Mouse (Mus musculus): Measurements from ENCODE around the gene Dnajc13.

The Dnajc13 gene

GRCm38 (mm10) chr9:104188704-104189103 lies 74.0 kb downstream of the Dnajc13 start:
- no peak for DNase-seq (ENCODE audit: low read depth in 1 of 2, low spot score in 2 of 2)

GRCm38 (mm10) chr9:104187028-104187427 lies 75.7 kb downstream of the Dnajc13 start:
- DNase-seq (ENCODE audit: low read depth in 1 of 2, low spot score in 2 of 2): no peak

DNA sequence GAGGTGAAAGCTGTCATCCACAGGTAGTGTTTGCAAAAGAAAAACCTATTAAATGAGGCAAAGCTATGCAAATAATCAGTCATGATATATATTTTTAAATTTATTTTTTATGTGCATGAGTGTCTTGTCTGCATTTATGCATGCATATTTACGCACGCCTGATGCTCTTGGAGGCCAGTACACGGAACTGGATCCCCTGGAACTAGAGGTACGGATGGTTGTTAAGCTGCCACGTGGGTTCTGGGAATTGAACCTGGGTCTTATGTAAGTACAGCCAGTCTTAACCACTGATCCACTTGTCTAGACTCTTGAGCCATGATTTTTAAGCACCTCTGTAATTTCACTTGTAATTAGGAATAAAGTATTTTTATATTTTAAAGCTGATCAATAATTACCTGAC lies 79.5 kb downstream of the Dnajc13 start:
- DNase-seq (ENCODE audit: low read depth in 1 of 2, low spot score in 2 of 2): no peak

DNA sequence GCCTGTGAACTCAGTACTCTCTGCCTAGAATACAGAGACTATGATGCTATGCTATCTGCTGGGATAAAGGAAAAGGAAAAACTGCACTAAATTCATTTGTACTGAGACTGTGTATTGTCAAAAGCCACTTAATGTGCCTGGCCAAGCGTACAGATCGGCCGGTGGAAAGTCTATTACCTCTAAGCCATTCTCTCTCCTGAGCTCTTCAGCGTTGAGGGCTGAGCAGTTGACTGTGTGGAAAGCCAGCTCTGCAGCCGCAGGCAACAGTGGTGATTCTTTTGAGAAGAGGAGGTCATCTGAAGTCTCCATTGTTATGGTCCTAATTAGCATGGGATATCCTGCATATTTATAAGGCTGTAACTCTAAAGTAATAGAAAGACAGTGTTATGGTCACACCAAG lies 80.4 kb downstream of the Dnajc13 start:
- DNase-seq (ENCODE audit: low read depth in 1 of 2, low spot score in 2 of 2): no peak

GRCm38 (mm10) chr9:104181626-104182025 lies 81.1 kb downstream of the Dnajc13 start:
- DNase-seq (ENCODE audit: low read depth in 1 of 2, low spot score in 2 of 2): no peak

DNA sequence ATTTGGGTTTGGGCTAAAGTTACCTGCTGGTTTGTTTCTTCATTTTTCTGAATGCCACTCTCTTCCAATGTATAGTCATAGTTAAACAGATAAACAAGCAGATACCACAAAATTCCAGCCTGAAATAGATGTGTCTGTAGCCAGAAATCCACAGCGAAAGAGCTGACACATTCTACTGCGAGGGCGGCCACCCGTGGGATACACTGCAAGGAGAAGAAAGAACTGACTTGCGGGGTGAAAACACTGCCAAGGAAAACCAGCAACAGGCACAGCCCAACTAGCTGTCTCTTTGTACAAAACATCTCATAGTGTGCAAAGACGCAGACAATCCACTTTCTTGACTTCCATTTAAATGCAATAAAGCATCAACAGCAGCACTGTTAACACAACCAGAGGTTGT lies 82.7 kb downstream of the Dnajc13 start:
- DNase-seq (ENCODE audit: low read depth in 1 of 2, low spot score in 2 of 2): no peak

GRCm38 (mm10) chr9:104172342-104172741 lies 90.4 kb downstream of the Dnajc13 start:
- no peak for DNase-seq (ENCODE audit: low read depth in 1 of 2, low spot score in 2 of 2)

DNA sequence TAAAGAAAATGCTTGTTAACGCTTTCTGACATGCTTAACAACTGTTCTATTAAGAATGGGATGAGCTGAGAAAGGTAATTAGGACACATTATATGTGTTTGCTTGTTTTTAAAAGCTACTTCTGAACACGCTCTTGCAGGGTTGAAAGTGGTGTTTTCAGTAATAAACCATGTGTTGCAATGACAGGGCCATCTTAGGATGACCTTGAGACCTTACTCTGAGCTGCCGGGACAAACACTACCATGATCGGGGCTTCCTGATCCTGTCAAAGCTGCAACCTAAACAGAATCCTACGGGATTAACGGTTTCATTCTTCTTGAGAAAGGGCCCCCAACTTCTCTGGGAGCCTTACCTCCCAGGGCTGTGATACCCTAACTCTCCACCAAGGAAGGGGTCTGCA lies 91.1 kb downstream of the Dnajc13 start:
- no peak for DNase-seq (ENCODE audit: low read depth in 1 of 2, low spot score in 2 of 2)

GRCm38 (mm10) chr9:104169986-104170385 lies 92.7 kb downstream of the Dnajc13 start:
- no peak for DNase-seq (ENCODE audit: low read depth in 1 of 2, low spot score in 2 of 2)

- no peak for DNase-seq (ENCODE audit: low read depth in 1 of 2, low spot score in 2 of 2)
Measured at GRCm38 (mm10) chr9:104165926-104166325, 96.8 kb downstream of the Dnajc13 start.

- no peak for DNase-seq (ENCODE audit: low read depth in 1 of 2, low spot score in 2 of 2)
Measured at GRCm38 (mm10) chr9:104164194-104164593, 98.5 kb downstream of the Dnajc13 start.

DNA sequence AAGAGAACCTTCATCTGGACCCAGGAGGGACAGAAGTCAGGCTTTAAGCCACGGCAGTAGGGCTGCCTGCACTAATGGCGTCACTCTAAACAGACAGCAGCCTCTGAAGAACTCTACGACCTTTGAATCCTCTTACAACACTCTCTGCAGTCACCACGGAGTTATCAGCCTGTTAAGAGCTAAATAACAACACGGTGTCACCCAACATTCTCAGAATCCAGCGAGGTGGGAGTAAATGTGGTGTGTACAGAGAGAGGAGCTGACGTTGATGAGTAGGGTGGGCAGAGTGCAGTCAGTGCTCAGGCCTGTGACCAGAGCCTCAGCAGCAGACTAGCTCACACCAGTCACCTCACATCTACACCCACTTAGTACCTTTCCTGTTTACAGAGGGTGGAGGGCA lies 101.6 kb downstream of the Dnajc13 start:
- no peak for DNase-seq (ENCODE audit: low read depth in 1 of 2, low spot score in 2 of 2)

GRCm38 (mm10) chr9:104157291-104157690 lies 105.4 kb downstream of the Dnajc13 start:
- DNase-seq (ENCODE audit: low read depth in 1 of 2, low spot score in 2 of 2): no peak

- DNase-seq (ENCODE audit: low read depth in 1 of 2, low spot score in 2 of 2): no peak
Measured at GRCm38 (mm10) chr9:104156506-104156905, 106.2 kb downstream of the Dnajc13 start.

GRCm38 (mm10) chr9:104155100-104155715 lies 107.5 kb downstream of the Dnajc13 start:
- DNase-seq (ENCODE audit: low read depth in 1 of 2, low spot score in 2 of 2): no peak

DNA sequence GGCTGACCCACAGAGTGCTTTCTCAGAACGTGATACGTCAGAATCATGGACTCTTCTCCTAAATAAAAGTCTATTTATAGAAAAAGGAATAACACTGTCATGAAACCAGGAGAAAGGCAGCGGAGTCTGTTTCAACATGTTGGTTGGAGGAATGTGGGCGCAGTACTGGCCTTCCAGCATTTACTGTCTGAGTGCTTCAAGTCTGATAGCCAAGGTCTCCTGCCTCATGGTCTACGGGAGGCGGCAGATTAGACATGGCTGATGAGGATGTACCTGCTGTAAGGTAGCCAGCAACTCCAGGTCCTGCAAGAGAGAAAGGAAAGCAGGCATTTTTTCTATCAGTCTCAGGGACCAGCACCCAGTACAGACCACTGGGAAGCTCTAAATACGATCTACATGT lies 110.6 kb downstream of the Dnajc13 start:
- no peak for DNase-seq (ENCODE audit: low read depth in 1 of 2, low spot score in 2 of 2)

GRCm38 (mm10) chr9:104148969-104149368 lies 113.8 kb downstream of the Dnajc13 start:
- DNase-seq (ENCODE audit: low read depth in 1 of 2, low spot score in 2 of 2): no peak

DNA sequence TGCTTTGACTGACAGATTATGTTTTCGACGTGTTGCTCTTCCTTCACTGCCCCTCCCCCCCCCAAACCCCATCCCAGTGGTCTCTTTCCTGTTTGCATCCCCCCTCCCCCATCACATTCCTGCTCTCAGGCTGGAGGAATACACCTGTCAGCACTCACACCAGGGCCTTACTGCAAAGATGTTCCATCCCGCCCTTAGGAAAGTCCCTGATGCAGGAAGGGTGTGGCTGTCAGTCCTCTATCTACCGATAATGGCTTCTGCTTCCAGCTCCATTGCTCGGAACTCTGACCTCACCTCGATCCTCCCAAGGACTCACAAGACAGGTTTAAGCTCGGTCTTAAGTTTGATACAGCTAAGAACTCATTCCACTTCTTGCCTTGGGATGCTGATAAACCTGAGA lies 116.0 kb downstream of the Dnajc13 start:
- no peak for DNase-seq (ENCODE audit: low read depth in 1 of 2, low spot score in 2 of 2)

- no peak for DNase-seq (ENCODE audit: low read depth in 1 of 2, low spot score in 2 of 2)
Measured at GRCm38 (mm10) chr9:104144314-104144996, 118.3 kb downstream of the Dnajc13 start.

- DNase-seq (ENCODE audit: low read depth in 1 of 2, low spot score in 2 of 2): no peak
Measured at GRCm38 (mm10) chr9:104142805-104143204, 119.9 kb downstream of the Dnajc13 start.

GRCm38 (mm10) chr9:104140351-104140750 lies 122.4 kb downstream of the Dnajc13 start:
- no peak for DNase-seq (ENCODE audit: low read depth in 1 of 2, low spot score in 2 of 2)

- DNase-seq (ENCODE audit: low read depth in 1 of 2, low spot score in 2 of 2): no peak
Measured at GRCm38 (mm10) chr9:104130141-104130755, 132.5 kb downstream of the Dnajc13 start.

DNA sequence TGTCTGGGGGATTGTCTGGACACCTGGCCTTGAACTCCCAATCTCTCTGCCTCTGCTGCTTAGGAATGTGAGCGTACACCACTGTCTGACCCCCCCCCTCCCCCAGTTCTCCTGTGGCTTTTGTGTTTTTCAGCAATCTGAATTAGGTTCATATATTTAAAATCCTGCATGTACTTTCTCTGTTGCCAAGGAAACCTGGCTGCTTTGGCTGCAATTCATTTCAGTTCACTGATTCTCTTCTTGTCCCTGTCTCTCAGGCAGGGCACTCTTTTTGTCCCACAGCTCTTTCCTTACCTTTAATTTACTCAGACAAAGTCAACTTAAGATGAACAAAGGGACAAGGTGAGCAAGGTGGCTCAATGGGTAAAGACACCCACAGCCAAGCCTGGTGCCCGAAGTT lies 134.6 kb downstream of the Dnajc13 start:
- DNase-seq (ENCODE audit: low read depth in 1 of 2, low spot score in 2 of 2): no peak
